Mouse (Mus musculus) ES-Bruce4 (cell line): ENCODE data around the gene Rrm2. TPM values are rescaled to one million over a fixed set of nuclear protein-coding genes. Genes with fewer than 3 reads are reported as not detected.
A peak's percentile ranks its signal among the peaks of the same experiment; 100 is the strongest.

Source experiments
- H3K27ac ChIP-seq: 2 replicates; pipeline ENCODE4 v1.5.1; 2012; ENCODE audit warnings: low read length, inconsistent platforms; ENCODE audit not compliant: insufficient read depth
- H3K27me3 ChIP-seq: 2 replicates; pipeline ENCODE4 v1.6.1; 2012; ENCODE audit warnings: mild to moderate bottlenecking, low read length, inconsistent platforms; ENCODE audit not compliant: control insufficient read depth, poor library complexity, insufficient read depth, severe bottlenecking
- H3K36me3 ChIP-seq: 2 replicates; pipeline ENCODE4 v1.6.1; 2012; ENCODE audit warnings: inconsistent platforms, mild to moderate bottlenecking, low read length, moderate library complexity; ENCODE audit not compliant: control insufficient read depth, poor library complexity, insufficient read depth, severe bottlenecking
- H3K4me1 ChIP-seq: one replicate; pipeline ENCODE4 v1.8.1; 2011; ENCODE audit warnings: low read length; ENCODE audit not compliant: control insufficient read depth, insufficient read depth
- H3K4me3 ChIP-seq: 2 replicates; pipeline ENCODE4 v1.5.1; 2011; ENCODE audit warnings: low read depth, mild to moderate bottlenecking, low read length
- H3K9ac ChIP-seq: 2 replicates; pipeline ENCODE4 v1.6.1; 2012; ENCODE audit warnings: low read depth, mild to moderate bottlenecking, inconsistent platforms; ENCODE audit not compliant: poor library complexity, severe bottlenecking
- H3K9me3 ChIP-seq: replicated peaks from 2 replicates; pipeline ENCODE4 v1.6.1; 2012; ENCODE audit warnings: mild to moderate bottlenecking, low read length, inconsistent platforms; ENCODE audit not compliant: control insufficient read depth, poor library complexity, insufficient read depth, severe bottlenecking
- CTCF ChIP-seq: IDR thresholded peaks from one replicate; pipeline ENCODE4 v1.8.1; 2011; ENCODE audit warnings: low read depth, low read length
- EP300 ChIP-seq: IDR thresholded peaks from 2 replicates; pipeline ENCODE4 v1.6.1; 2011; ENCODE audit warnings: low read depth, low read length; ENCODE audit not compliant: insufficient read depth
- POLR2A ChIP-seq: IDR thresholded peaks from one replicate; pipeline ENCODE4 v1.8.1; 2011; ENCODE audit warnings: low read length; ENCODE audit not compliant: insufficient read depth
- polyA plus RNA-seq: library from polyadenylated mRNA; stranded (reverse); fragments of >200 nt; gene quantifications from 2 replicates; pipeline ENCODE4 v1.2.4, GENCODE M21; 2011; ENCODE audit warnings: low read depth; ENCODE audit not compliant: missing spikeins, insufficient read depth, insufficient read length

Gene Rrm2
- polyA plus RNA-seq, 1 experiment = 319 TPM

DNA sequence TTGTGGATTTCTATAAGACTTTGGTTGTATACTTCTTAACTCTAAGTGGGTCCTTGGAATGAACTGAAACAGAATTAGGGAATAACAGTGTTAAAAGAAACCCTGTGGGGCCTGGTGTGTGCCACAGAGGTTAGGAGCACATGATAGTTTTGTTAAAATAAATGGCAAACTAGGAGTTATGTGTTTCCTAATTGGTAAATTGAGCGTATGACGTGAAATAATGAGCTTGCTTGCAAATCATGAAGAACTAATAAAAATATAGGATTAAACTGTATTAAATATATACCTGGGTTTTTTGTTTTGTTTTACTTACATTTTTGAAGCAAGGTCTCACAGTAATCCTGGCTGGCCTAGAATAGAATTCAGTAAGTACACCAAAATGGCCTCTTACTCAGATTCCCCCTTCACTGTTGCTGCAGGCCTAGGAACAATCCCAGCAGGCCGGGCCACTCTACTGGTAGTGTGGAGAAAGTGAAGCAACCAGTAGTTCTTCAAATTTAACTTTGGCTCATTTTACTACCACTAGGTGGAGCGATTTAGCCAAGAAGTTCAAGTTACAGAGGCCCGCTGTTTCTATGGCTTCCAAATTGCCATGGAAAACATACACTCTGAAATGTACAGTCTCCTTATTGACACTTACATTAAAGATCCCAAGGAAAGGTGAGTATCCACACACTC is 1.9 kb downstream of the Rrm2 start:
- TF ChIP-seq CTCF (no peak), EP300 (no peak), POLR2A (no peak)
- H3K9me3 ChIP-seq = no peaks in the 10 kb centered on the region
- H3K36me3 ChIP-seq = peaks cover 51% of the 10 kb centered on the region
- no peaks in the 10 kb centered on the region for H3K27me3 ChIP-seq
- H3K4me1 ChIP-seq = no peaks in the 10 kb centered on the region
- peak overlapping the region; percentile 76 for H3K4me3 ChIP-seq
- H3K27ac ChIP-seq = 0 out of 2 replicates have a peak overlapping the region, but pooled peaks have one; percentile 47
- peak overlapping the region; percentile 79 for H3K9ac ChIP-seq

DNA sequence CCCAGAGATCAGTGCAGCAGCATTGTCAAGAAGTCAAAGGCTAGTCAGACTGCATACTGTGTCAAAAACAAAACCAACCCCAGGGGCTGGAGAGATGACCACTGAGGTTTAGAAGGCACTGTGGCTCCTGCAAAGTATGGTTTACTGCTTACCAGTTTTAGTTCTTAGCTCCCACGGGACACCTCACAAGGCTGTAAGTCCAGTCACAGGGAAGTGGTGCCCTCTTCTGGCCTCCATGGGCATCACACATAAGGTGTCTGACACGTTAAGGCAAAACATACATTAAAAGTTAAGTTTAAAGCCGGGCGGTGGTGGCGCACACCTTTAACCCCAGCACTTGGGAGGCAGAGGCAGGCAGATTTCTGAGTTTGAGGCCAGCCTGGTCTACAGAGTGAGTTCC is 2.6 kb downstream of the Rrm2 start:
- no peaks in the 10 kb centered on the region for H3K9me3 ChIP-seq
- no peaks in the 10 kb centered on the region for H3K27me3 ChIP-seq
- H3K9ac ChIP-seq = peak overlapping the region; percentile 44; the same call in 1 of the 2 replicates
- peak overlapping the region; percentile 47; the same call in 1 of the 2 replicates for H3K27ac ChIP-seq
- peaks cover 51% of the 10 kb centered on the region for H3K36me3 ChIP-seq
- peak overlapping the region; percentile 24 for H3K4me3 ChIP-seq
- H3K4me1 ChIP-seq = no peaks in the 10 kb centered on the region
- no peak for TF ChIP-seq EP300
- no peak for TF ChIP-seq POLR2A
- TF ChIP-seq CTCF = peak; percentile 62

DNA sequence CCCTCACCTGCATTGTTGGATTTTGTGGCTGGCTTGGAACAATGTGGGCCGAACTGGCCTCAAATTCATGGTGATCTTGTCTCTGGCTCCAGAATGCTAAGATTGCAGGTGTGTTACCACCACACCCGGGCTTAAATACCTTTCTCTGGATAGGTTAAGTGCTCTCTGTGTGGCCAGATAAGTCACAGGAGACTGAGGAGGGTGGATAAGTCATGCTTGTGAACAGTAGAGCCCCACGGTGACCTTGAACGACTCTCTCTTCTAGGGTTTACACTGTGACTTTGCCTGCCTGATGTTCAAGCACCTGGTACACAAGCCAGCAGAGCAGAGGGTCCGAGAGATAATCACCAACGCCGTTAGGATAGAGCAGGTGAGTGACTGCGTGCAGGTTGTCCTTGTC is 4.4 kb downstream of the Rrm2 start:
- Histone ChIP-seq H3K27ac (peak overlapping the region; percentile 47; the same call in 1 of the 2 replicates), H3K4me3 (no peak overlapping the region)
- TF ChIP-seq CTCF = no peak
- no peak for TF ChIP-seq EP300
- no peak for TF ChIP-seq POLR2A

DNA sequence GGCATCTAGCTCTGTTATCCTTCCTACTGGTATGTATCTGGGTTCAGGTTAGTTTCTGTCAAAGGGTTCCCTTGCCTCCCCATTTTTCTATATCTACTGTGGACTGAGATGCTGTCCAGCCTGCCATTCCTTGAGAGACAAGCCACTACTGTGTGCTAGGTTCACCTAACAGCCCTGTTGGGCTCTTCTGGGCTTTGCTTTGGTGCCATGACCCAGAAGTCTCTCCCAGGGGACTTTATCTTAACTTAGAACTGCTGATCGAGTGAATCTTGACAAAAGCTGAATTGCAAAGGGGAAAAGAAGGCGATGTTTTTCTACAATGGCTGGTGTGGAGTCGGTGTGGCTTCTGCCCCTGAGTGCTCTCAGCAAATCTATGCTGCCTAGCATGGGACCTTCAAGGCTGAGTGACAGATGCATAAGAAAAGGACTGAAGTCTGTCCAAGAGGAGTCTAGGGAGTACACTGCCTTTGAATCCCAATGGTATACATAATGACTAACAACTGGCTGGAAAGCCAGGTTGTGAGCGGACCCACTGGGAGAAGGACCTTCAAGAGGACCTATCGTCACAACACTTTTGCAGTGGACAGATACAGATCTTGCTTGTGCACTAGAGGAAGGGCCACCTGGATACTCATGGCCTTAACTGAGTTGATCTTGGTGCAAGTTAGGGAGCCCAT is 6.7 kb downstream of the Rrm2 start:
- no peak for TF ChIP-seq CTCF
- Histone ChIP-seq H3K27me3 (no peaks in the 10 kb centered on the region), H3K9ac (no peak overlapping the region), H3K27ac (0 out of 2 replicates have a peak overlapping the region, but pooled peaks have one; percentile 39), H3K9me3 (no peaks in the 10 kb centered on the region), H3K4me3 (no peak overlapping the region), H3K36me3 (peaks cover 41% of the 10 kb centered on the region), H3K4me1 (no peaks in the 10 kb centered on the region)

More for the DNA sequence above, 4.4 kb downstream of the Rrm2 start:
- Histone ChIP-seq H3K9me3 (no peaks in the 10 kb centered on the region), H3K9ac (no peak overlapping the region), H3K36me3 (peaks cover 51% of the 10 kb centered on the region), H3K27me3 (no peaks in the 10 kb centered on the region), H3K4me1 (no peaks in the 10 kb centered on the region)

- Histone ChIP-seq H3K9ac (no peak overlapping the region), H3K9me3 (no peaks in the 10 kb centered on the region), H3K27me3 (no peaks in the 10 kb centered on the region), H3K27ac (0 out of 2 replicates have a peak overlapping the region, but pooled peaks have one; percentile 15), H3K36me3 (peaks cover 34% of the 10 kb centered on the region), H3K4me3 (no peak overlapping the region), H3K4me1 (no peaks in the 10 kb centered on the region)
- TF ChIP-seq POLR2A (no peak), EP300 (no peak), CTCF (no peak)
Measured at GRCm38 (mm10) chr12:24715268-24715896, 7.3 kb downstream of the Rrm2 start.

DNA sequence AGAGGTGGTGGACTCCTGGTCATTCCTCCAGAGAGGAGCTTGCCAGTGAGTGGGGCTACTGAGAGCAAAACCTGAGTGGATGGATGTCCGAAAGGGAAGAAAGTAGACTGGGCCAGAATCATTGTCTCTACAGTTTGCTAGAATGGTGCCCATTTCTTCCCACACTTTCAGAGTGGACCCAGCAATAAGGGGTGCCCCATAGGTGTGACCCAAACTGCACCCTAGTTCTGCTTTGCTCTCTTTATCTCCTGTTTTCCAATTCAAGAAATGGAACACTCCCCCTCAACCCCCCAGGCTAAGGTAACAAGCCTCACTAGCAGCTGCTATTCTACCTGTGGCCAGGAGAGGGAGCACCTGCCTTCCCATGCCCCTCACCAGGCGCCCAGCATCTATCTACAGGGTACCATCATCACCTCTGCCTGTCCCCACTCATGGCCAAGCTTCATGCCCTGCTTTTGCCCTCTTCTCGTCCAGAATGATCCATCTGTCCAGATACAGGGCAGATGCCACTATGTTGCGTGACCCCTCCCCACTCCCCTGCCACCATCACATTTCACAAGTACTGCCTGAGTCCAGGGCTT is 8.8 kb downstream of the Rrm2 start:
- H3K9ac ChIP-seq = no peak overlapping the region
- no peak overlapping the region for H3K4me3 ChIP-seq
- TF ChIP-seq EP300 (0 out of 2 replicates have a peak, but pooled peaks have one; percentile 12), CTCF (peak; percentile 94), POLR2A (no peak)
- H3K9me3 ChIP-seq = no peaks in the 10 kb centered on the region
- H3K27ac ChIP-seq = no peak overlapping the region
- H3K4me1 ChIP-seq = no peaks in the 10 kb centered on the region
- no peaks in the 10 kb centered on the region for H3K27me3 ChIP-seq
- H3K36me3 ChIP-seq = peaks cover 20% of the 10 kb centered on the region
